Mouse (Mus musculus): ENCODE measurements around the gene Col1a2. TPM values are rescaled to one million over a fixed set of nuclear protein-coding genes. Genes with fewer than 3 reads are reported as not detected.

Gene Col1a2
- polyA plus RNA-seq, 1 experiment from 2014 or later = 892 TPM

DNA sequence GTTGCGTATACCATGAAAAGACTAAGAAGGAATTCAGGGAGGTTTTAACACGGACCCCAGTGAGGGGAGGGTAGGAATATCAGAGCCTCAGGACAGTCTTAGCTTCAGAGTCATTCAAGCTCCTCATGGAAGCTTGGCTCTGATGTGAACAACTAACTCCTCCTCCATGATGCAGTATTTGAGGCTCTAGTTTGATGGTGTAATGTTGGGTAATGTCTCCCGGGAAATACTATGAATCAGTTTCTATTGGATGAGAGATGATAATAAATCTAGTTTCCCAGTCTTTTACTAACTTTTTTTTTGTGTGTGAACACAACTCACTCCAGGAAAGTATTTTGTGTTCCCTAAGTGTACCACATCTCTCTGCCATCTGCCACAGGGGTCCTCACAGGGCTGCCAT lies 84.1 kb downstream of the Col1a2 start:
- no peak for ATAC-seq (ENCODE audit: insufficient number of reproducible peaks, insufficient read depth, low FRiP score, low TSS enrichment, low read depth)
- WGBS = 91% methylated on average over 3 of the region's 3 CpGs
- H3K36me3 ChIP-seq = no peaks in the 10 kb centered on the region

DNA sequence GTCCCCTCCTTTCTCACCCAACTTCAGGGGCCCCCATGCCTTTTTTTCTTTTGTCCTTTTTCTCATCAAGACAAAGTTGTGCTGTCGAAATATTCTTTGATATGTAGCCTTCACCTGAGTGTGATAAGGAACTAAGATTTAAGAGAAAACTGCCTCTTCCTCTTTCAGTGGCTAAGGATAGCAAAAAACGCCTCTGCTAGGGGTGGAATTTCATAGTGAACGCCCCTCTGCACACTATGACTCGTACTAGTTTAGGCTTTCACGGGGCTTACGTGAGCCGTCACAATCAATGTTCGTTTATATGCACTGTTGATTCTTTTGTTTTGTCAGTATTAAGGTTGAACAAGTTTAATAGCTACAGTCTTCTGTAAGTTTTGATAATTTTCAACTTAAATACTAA lies 85.5 kb downstream of the Col1a2 start:
- no peaks in the 10 kb centered on the region for H3K36me3 ChIP-seq
- no peak overlapping the region for H3K4me2 ChIP-seq
- ATAC-seq (ENCODE audit: insufficient number of reproducible peaks, insufficient read depth, low FRiP score, low TSS enrichment, low read depth) = no peak
- 73% methylated on average over 8 of the region's 8 CpGs for WGBS
- no peaks in the 10 kb centered on the region for H3K9me3 ChIP-seq
- no peak overlapping the region for H3K4me3 ChIP-seq
- no peaks in the 10 kb centered on the region for H3K4me1 ChIP-seq
- H3K27ac ChIP-seq = no peak overlapping the region
- no peak overlapping the region for H3K9ac ChIP-seq
- no peaks in the 10 kb centered on the region for H3K27me3 ChIP-seq

More for the DNA sequence above, 84.1 kb downstream of the Col1a2 start:
- Histone ChIP-seq H3K27ac (no peak overlapping the region), H3K27me3 (no peaks in the 10 kb centered on the region), H3K9ac (no peak overlapping the region), H3K4me1 (no peaks in the 10 kb centered on the region), H3K4me3 (no peak overlapping the region), H3K9me3 (no peaks in the 10 kb centered on the region), H3K4me2 (no peak overlapping the region)

Other genes with a start within 250 kb of the Col1a2 start
- gene Casd1, start 96.0 kb downstream of the Col1a2 start, polyA plus RNA-seq (2015; fragmentation: Nextera tagmentation; extraction: Ambion mirVana) = 36.4 and 37.4 TPM in 2 replicates
- gene Sgce, start 242.4 kb downstream of the Col1a2 start, polyA plus RNA-seq (2015; fragmentation: Nextera tagmentation; extraction: Ambion mirVana) = 66.5 and 80.6 TPM in 2 replicates
- 7.6 and 7.8 TPM in 2 replicates for gene Peg10, start 242.5 kb downstream of the Col1a2 start, polyA plus RNA-seq (2015; fragmentation: Nextera tagmentation; extraction: Ambion mirVana)